Mouse (Mus musculus): ENCODE data around the gene Slc35g3. TPM values are rescaled to one million over a fixed set of nuclear protein-coding genes. Genes with fewer than 3 reads are reported as not detected.

Slc35g3 gene
- polyA plus RNA-seq, 1 experiment from 2014 or later, result not detected

- peaks cover 42% of the 10 kb centered on the region for H3K4me1 ChIP-seq (ENCODE audit: insufficient read depth)
- H3K27me3 ChIP-seq (ENCODE audit: insufficient read depth, low read length), result peaks cover 73% of the 10 kb centered on the region
- 4% methylated on average over 46 of the region's 60 CpGs for WGBS (ENCODE audit: insufficient replicate concordance)
Observed at GRCm38 (mm10) chr11:69803786-69804651, 42.3 kb upstream of the Slc35g3 start.

GRCm38 (mm10) chr11:69803328-69803727, 41.6 kb upstream of the Slc35g3 start:
- H3K36me3 ChIP-seq (replicated peaks; ENCODE audit: insufficient read depth, low read length), result no peaks in the 10 kb centered on the region
- H3K9me3 ChIP-seq (ENCODE audit: low read length), result no peaks in the 10 kb centered on the region
- H3K4me2 ChIP-seq (ENCODE audit: low read depth, low read length), result peak overlapping the region; percentile 87
- 3% methylated on average over 12 of the region's 12 CpGs for WGBS (ENCODE audit: insufficient replicate concordance)
- ATAC-seq (peak; percentile 44), DNase-seq (no peak)
- TF ChIP-seq CTCF (IDR thresholded peaks at IDR 0.05; ENCODE audit: low read depth) (no peak), EP300 (IDR thresholded peaks at IDR 0.05; ENCODE audit: low read depth) (no peak)
- peaks cover 42% of the 10 kb centered on the region for H3K4me1 ChIP-seq (ENCODE audit: insufficient read depth)
- peaks cover 74% of the 10 kb centered on the region for H3K27me3 ChIP-seq (ENCODE audit: insufficient read depth, low read length)
- peak overlapping the region; percentile 54 for H3K4me3 ChIP-seq (ENCODE audit: low read depth, low read length)
- H3K27ac ChIP-seq (ENCODE audit: low read depth), result peak overlapping the region; percentile 48; the same call in 1 of the 2 replicates
- H3K9ac ChIP-seq (replicated peaks), result peak overlapping the region; percentile 59

More at GRCm38 (mm10) chr11:69803786-69804651, 42.3 kb upstream of the Slc35g3 start:
- H3K4me3 ChIP-seq (ENCODE audit: low read depth, low read length), result peak overlapping the region; percentile 54
- H3K27ac ChIP-seq (ENCODE audit: low read depth), result peak overlapping the region; percentile 48; the same call in 1 of the 2 replicates
- peak; percentile 83 for DNase-seq
- TF ChIP-seq EP300 (IDR thresholded peaks at IDR 0.05; ENCODE audit: low read depth) (no peak), CTCF (IDR thresholded peaks at IDR 0.05; ENCODE audit: low read depth) (peak; percentile 84)
- no peaks in the 10 kb centered on the region for H3K9me3 ChIP-seq (ENCODE audit: low read length)
- no peaks in the 10 kb centered on the region for H3K36me3 ChIP-seq (replicated peaks; ENCODE audit: insufficient read depth, low read length)
- peak overlapping the region; percentile 59 for H3K9ac ChIP-seq (replicated peaks)
- ATAC-seq, result peak; percentile 87
- peak overlapping the region; percentile 87 for H3K4me2 ChIP-seq (ENCODE audit: low read depth, low read length)

GRCm38 (mm10) chr11:69802648-69803105, 40.9 kb upstream of the Slc35g3 start:
- ATAC-seq (no peak; the same call in 1 of the 2 replicates), DNase-seq (peak; percentile 78)
- WGBS (ENCODE audit: insufficient replicate concordance), result under 1% methylated on average over 31 of the region's 33 CpGs
- Histone ChIP-seq H3K4me1 (ENCODE audit: insufficient read depth) (peaks cover 42% of the 10 kb centered on the region), H3K4me3 (ENCODE audit: low read depth, low read length) (peak overlapping the region; percentile 54), H3K27me3 (ENCODE audit: insufficient read depth, low read length) (peaks cover 74% of the 10 kb centered on the region), H3K27ac (ENCODE audit: low read depth) (no peak overlapping the region), H3K9me3 (ENCODE audit: low read length) (no peaks in the 10 kb centered on the region), H3K9ac (replicated peaks) (no peak overlapping the region; the same call in 1 of the 2 replicates), H3K4me2 (ENCODE audit: low read depth, low read length) (peak overlapping the region; percentile 87), H3K36me3 (replicated peaks; ENCODE audit: insufficient read depth, low read length) (no peaks in the 10 kb centered on the region)
- TF ChIP-seq EP300 (IDR thresholded peaks at IDR 0.05; ENCODE audit: low read depth), result no peak
- no peak for TF ChIP-seq CTCF (IDR thresholded peaks at IDR 0.05; ENCODE audit: low read depth)

- H3K4me1 ChIP-seq (ENCODE audit: insufficient read depth), result peaks cover 42% of the 10 kb centered on the region
- H3K27ac ChIP-seq (ENCODE audit: low read depth), result no peak within 1 kb of the TSS
- WGBS (ENCODE audit: insufficient replicate concordance), result 4% methylated on average over 28 of the region's 33 CpGs
- peak within 1 kb of the TSS; percentile 87 for H3K4me2 ChIP-seq (ENCODE audit: low read depth, low read length)
- ATAC-seq, result no peak
- peak within 1 kb of the TSS; percentile 54 for H3K4me3 ChIP-seq (ENCODE audit: low read depth, low read length)
- no peak for DNase-seq
- no peaks in the 10 kb centered on the region for H3K36me3 ChIP-seq (replicated peaks; ENCODE audit: insufficient read depth, low read length)
- peak within 1 kb of the TSS; percentile 24 for H3K9ac ChIP-seq (replicated peaks)
- H3K27me3 ChIP-seq (ENCODE audit: insufficient read depth, low read length), result peaks cover 77% of the 10 kb centered on the region
- H3K9me3 ChIP-seq (ENCODE audit: low read length), result no peaks in the 10 kb centered on the region
- TF ChIP-seq CTCF (IDR thresholded peaks at IDR 0.05; ENCODE audit: low read depth), result no peak
Observed at GRCm38 (mm10) chr11:69801379-69801977, 39.7 kb upstream of the Slc35g3 start, which contains the start of gene Fgf11. Gene Fgf11 (minus strand): TSS chr11:69801857.

GRCm38 (mm10) chr11:69800392-69801197, 38.8 kb upstream of the Slc35g3 start:
- Histone ChIP-seq H3K9me3 (ENCODE audit: low read length) (no peaks in the 10 kb centered on the region), H3K27me3 (ENCODE audit: insufficient read depth, low read length) (peaks cover 70% of the 10 kb centered on the region), H3K36me3 (replicated peaks; ENCODE audit: insufficient read depth, low read length) (no peaks in the 10 kb centered on the region), H3K4me1 (ENCODE audit: insufficient read depth) (peaks cover 47% of the 10 kb centered on the region), H3K27ac (ENCODE audit: low read depth) (no peak overlapping the region), H3K4me2 (ENCODE audit: low read depth, low read length) (peak overlapping the region; percentile 87), H3K9ac (replicated peaks) (peak overlapping the region; percentile 24; the same call in 1 of the 2 replicates), H3K4me3 (ENCODE audit: low read depth, low read length) (peak overlapping the region; percentile 37)
- TF ChIP-seq CTCF (IDR thresholded peaks at IDR 0.05; ENCODE audit: low read depth) (no peak), EP300 (IDR thresholded peaks at IDR 0.05; ENCODE audit: low read depth) (no peak)
- DNase-seq, result peak; percentile 64
- 2% methylated on average over 36 of the region's 36 CpGs for WGBS (ENCODE audit: insufficient replicate concordance)
- no peak for ATAC-seq

All from liver, postnatal 0 days (tissue).